Mouse (Mus musculus): ENCODE measurements at regions not wholly inside any gene's neighbourhood (a gene's known extent, or its start where the extent isn't known, plus 50 kb on each side); places are given as distances from the start of the nearest gene placed in this dataset.
"Not testable (repeated sequence)": the region's sequence is repeated elsewhere in the genome, so short reads cannot be mapped to it uniquely, and the experiment has no call there.

DNA sequence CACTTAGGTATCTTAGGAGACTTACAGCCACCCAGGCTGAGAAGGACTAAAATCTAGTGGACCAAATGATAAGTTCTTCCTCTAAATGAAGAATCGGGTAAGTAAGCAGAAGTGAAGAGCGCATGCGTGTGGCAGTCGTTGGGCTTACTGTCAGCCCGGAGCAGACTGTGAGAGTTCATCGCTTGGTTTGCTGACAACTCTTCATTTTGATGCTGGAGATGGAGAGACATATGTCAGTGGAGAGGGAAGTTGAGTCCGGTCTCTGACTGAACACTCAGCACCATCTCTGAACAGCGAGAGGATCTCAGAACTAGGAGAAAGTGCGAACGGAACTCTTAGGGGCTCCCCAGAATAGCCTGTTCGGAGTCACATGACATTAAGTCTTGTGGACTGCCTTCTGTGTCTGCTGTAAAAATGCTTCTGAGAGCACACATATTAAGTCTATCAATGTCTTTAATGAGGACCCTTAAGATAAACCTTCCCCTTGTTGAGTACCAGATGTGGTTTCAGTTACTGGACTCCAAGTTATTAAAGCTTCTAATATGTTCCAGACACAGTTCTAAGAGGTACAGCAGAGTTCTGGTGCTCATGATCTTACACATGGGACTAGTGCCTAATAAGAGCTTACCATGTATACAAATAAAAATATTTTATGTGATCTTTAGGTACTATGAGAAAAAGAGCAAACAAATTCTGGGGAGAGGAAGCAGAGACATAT, 108.7 kb upstream of the Teddm2 start:
- WGBS = 81% methylated on average over 11 of the region's 11 CpGs

DNA sequence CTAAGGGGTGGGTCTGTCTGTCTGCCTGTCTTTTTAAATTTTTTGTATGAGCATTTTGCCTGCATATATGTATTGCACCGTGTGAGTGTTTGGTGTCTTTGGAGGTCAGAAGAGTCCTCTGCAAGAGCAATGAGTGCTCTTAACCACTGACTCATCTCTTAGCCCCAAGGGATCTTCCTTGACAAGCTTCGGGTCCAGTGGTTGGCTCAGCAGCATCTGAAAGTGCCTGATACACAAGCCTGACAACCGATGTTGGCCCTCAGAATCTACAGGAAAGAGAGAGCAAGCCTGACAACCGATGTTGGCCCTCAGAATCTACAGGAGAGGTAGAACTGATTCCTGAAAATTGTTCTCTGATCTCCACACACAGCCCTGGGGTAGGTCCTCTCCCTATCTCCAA, 110.7 kb upstream of the Teddm2 start:
- no peak for DNase-seq (ENCODE audit: low read depth, low spot score)
- whole genome bisulfite sequencing = 75% methylated on average over 4 of the region's 4 CpGs

More for the DNA sequence above, 108.7 kb upstream of the Teddm2 start:
- no peak for DNase-seq (ENCODE audit: low read depth, low spot score)

DNA sequence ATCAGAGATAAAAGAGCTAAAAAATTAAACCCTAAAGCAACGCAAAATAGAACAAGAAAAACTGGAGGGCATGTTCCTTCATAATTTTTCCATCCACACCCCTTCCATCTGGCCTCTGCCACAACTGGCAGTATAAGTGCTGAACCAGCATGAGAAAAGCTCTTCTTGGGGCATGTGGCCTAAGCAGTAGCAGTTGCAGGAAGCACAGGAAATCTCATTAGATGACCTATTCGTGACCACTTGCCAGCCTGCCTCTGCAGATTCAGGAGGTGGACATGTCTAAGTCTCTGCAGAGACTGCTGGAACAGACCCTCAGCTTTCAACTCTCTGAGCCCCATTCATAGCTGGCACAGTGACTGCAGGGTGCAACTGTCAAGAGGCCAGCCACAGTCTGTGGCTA, 116.5 kb upstream of the Teddm2 start:
- WGBS = 72% methylated on average over 2 of the region's 2 CpGs

DNA sequence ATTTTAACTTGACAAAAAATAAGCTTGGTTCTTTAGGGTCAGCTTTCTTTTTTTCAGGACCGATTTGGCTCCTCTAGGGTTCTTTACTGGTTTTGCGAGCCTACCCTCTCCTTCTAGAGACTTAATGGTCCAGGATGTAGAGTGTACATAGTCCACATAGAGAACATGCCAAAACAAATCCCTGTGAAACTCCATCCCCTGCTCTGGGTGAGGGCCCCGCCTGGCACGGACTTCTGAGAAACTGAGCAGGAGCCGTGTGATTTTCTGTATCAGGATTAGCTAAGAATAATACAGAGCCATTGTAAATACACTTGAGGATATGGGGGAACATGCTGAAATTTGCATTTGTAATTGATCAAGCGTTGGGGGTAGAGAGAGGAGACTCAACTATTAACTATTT, 118.2 kb upstream of the Teddm2 start:
- no peak for DNase-seq (ENCODE audit: low read depth, low spot score)
- WGBS = 31% methylated on average over 6 of the region's 6 CpGs

More for the DNA sequence above, 116.5 kb upstream of the Teddm2 start:
- no peak for DNase-seq (ENCODE audit: low read depth, low spot score)

DNA sequence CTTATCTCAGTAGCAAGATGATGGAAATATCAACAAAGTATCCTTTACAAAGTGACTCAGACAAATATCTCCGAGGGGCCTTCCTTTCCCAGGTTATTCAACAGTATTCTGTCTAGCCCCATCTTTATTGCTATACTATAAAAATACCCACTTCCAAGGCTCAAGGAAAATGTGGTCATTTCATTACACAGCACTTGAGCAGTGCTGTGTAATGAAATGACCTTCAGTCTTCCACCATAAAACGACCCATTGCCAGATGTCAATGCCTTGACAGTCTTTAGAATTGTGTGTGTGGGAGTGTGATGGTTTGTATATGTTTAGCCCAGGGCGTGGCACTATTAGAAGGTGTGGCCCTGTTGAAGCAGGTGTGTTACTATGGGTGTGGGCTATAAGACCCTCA, 124.3 kb upstream of the Teddm2 start:
- 35% methylated on average over 3 of the region's 3 CpGs for WGBS
- no peak for DNase-seq (ENCODE audit: low read depth, low spot score)

DNA sequence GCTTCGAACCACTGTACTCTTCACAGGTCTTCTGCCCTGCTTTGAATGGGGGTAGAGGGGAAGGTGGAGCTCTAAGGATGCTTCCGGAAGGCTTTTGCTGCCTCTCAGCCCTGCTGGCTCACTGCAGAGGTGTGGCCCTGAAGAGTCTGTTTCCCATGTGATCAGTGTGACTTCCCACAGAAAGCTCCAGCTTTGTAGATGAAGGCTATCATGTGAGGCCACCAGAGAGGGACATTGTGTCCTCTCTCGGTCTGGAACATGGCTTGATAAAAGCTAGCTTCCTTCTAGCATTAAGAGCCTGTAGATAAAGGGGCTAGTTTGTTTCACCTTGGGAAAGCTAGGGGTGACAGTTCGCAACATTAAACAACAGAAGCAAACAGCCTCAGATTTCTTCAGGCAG, 127.3 kb upstream of the Teddm2 start:
- DNase-seq (ENCODE audit: low read depth, low spot score) = no peak
- WGBS = 78% methylated on average over 4 of the region's 4 CpGs

GRCm38 (mm10) chr1:154029826-154030225, 129.8 kb upstream of the Teddm2 start:
- WGBS = 76% methylated on average over 3 of the region's 3 CpGs

GRCm38 (mm10) chr1:154032669-154033099, 132.7 kb upstream of the Teddm2 start:
- 7% methylated on average over 14 of the region's 14 CpGs for WGBS
- peak; percentile 89 for DNase-seq (ENCODE audit: low read depth, low spot score)

More at GRCm38 (mm10) chr1:154029826-154030225, 129.8 kb upstream of the Teddm2 start:
- no peak for DNase-seq (ENCODE audit: low read depth, low spot score)

DNA sequence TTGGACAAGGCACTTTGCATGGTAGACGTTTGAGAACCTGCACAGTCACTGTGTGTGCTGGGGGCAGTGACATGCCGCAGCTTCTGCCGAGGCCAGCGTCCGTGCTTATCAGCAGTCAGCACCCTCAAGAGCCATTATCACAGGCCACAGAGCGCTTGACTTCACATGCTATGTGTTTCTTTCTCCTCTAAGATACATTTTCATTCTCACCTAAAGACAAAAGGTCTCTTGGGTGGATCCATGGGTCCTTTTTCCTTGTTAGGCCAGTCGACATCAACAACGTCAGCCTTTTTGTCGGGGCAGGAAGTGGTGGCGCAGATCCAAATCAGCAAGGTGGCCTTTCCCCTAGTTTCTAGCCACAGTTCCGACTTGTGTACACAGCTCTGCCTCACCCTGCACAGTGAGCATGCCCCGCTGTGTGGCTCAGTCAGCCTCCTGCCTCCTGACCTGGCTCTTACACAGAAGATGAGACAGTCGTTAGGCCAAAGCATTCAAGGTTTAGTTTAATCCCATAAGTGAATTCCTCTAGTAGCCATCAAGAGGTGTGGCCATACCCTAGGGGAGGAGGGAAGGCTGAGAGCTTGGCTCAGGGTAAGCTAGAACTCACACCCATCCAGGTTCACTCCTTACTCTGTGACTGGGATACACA, 134.1 kb upstream of the Teddm2 start:
- 19% methylated on average over 13 of the region's 13 CpGs for WGBS
- peak; percentile 78 for DNase-seq (ENCODE audit: low read depth, low spot score)

GRCm38 (mm10) chr1:154036729-154037270, 136.8 kb upstream of the Teddm2 start:
- DNase-seq (ENCODE audit: low read depth, low spot score) = no peak
- 45% methylated on average over 4 of the region's 4 CpGs for WGBS

- WGBS = 80% methylated on average over 2 of the region's 2 CpGs
- no peak for DNase-seq (ENCODE audit: low read depth, low spot score)
Observed at GRCm38 (mm10) chr1:154038241-154038640, 138.2 kb upstream of the Teddm2 start.

GRCm38 (mm10) chr1:154040907-154041306, 140.9 kb upstream of the Teddm2 start:
- WGBS = 56% methylated on average over 3 of the region's 3 CpGs
- no peak for DNase-seq (ENCODE audit: low read depth, low spot score)

GRCm38 (mm10) chr1:154042956-154043355, 142.9 kb upstream of the Teddm2 start:
- 28% methylated on average over 2 of the region's 2 CpGs for WGBS
- peak; percentile 63 for DNase-seq (ENCODE audit: low read depth, low spot score)

DNA sequence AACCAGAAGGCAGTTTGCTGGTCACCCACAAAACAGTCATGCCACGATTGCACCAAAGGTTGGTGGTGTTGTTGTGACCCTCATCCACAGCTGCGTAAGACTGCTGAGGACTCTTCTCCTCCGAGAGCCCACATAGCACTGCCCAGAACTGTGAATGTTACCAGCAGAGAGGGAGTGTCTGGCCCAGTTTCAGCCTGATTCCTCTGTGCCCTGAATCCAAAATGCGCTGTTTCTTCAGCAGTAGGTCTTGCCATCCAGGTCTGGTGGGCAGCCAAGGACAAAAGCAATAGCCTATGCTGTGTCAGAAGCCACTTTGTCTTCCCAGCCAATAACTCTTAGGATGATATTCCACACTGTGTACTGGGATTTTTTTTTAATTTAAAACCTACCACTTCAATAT, 144.7 kb upstream of the Teddm2 start:
- WGBS = 88% methylated on average over 4 of the region's 4 CpGs

GRCm38 (mm10) chr1:154045951-154046350, 145.9 kb upstream of the Teddm2 start:
- no peak for DNase-seq (ENCODE audit: low read depth, low spot score)

More for the DNA sequence above, 144.7 kb upstream of the Teddm2 start:
- DNase-seq (ENCODE audit: low read depth, low spot score) = no peak

- WGBS = 90% methylated on average over 7 of the region's 7 CpGs
- no peak for DNase-seq (ENCODE audit: low read depth, low spot score)
Observed at GRCm38 (mm10) chr1:154053641-154054040, 147.3 kb upstream of the Zfp648 start.

- 86% methylated on average over 1 of the region's 1 CpGs for WGBS
- no peak for DNase-seq (ENCODE audit: low read depth, low spot score)
Observed at GRCm38 (mm10) chr1:154054874-154055273, 146.1 kb upstream of the Zfp648 start.

- not testable (repeated sequence) for DNase-seq (ENCODE audit: low read depth, low spot score)
- 74% methylated on average over 2 of the region's 2 CpGs for WGBS
Observed at GRCm38 (mm10) chr1:154061397-154061796, 139.6 kb upstream of the Zfp648 start.

GRCm38 (mm10) chr1:154061851-154062250, 139.1 kb upstream of the Zfp648 start:
- DNase-seq (ENCODE audit: low read depth, low spot score) = no peak
- WGBS = 80% methylated on average over 1 of the region's 1 CpGs

DNA sequence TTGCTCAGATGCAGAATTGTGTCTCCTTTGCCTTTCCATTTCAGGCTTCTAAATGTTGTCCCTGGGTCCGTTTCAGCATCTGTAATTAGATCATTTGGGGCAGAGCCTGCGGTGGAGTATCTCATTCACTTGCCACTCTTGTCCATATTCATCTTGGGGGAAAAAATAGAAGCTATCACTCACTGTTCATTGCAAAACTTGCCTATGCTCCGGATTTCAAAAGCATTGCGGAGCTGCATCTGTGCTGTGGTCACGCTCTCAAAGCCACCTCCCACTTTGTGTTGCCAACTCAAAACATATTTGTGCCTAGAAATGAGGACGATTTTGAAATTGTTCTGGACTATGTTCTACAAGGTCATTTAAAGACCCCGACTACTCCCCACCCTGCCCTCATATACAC, 138.3 kb upstream of the Zfp648 start:
- no peak for DNase-seq (ENCODE audit: low read depth, low spot score)
- WGBS = 83% methylated on average over 7 of the region's 7 CpGs

- 88% methylated on average over 5 of the region's 5 CpGs for WGBS
- DNase-seq (ENCODE audit: low read depth, low spot score) = no peak
Observed at GRCm38 (mm10) chr1:154064633-154065032, 136.4 kb upstream of the Zfp648 start.
